Mouse (Mus musculus): ENCODE data around the gene Ptma. TPM values are rescaled to one million over a fixed set of nuclear protein-coding genes. Genes with fewer than 3 reads are reported as not detected.

Ptma gene
- polyA plus RNA-seq, 1 experiment from 2014 or later, result 4,291 TPM

DNA sequence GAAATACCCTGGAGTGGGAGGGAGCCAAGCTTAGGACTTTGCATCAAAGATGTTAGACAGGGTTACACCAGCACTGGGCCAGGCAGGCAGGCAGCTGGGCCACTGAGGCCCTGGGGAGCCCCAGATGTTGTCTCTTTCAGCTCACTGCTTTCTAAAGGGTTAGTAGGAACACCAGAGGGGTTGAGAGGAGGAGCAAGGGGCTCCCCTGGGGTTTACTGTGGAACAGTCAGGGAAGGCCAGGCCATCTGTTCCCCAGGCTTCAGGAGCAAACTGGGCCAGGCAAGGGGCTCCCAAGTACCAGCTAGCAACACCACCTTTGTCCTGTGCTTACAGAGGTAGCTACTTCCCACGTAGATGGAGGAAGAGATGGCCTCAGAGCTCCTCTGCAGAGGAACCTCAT is 27.9 kb upstream of the Ptma start:
- H3K4me1 ChIP-seq (ENCODE audit: control insufficient read depth, insufficient read depth, low read length), result peaks cover 3% of the 10 kb centered on the region
- ATAC-seq (replicated peaks; ENCODE audit: insufficient number of reproducible peaks, low FRiP score, low TSS enrichment, low read depth) (no peak), DNase-seq (ENCODE audit: low spot score) (no peak)
- H3K9me3 ChIP-seq (replicated peaks; ENCODE audit: control insufficient read depth, low read length), result no peaks in the 10 kb centered on the region
- WGBS, result 48% methylated on average over 1 of the region's 1 CpGs
- H3K4me2 ChIP-seq (ENCODE audit: low read depth, low read length), result no peak overlapping the region
- no peak overlapping the region for H3K9ac ChIP-seq (replicated peaks; ENCODE audit: low read length)
- no peaks in the 10 kb centered on the region for H3K36me3 ChIP-seq (replicated peaks; ENCODE audit: control insufficient read depth, insufficient read depth, low read depth, low read length)
- no peak overlapping the region for H3K4me3 ChIP-seq (ENCODE audit: low read depth, low read length)
- H3K27me3 ChIP-seq (ENCODE audit: control insufficient read depth, insufficient read depth, low read length), result no peaks in the 10 kb centered on the region
- H3K27ac ChIP-seq (replicated peaks; ENCODE audit: low read depth, low read length), result no peak overlapping the region

DNA sequence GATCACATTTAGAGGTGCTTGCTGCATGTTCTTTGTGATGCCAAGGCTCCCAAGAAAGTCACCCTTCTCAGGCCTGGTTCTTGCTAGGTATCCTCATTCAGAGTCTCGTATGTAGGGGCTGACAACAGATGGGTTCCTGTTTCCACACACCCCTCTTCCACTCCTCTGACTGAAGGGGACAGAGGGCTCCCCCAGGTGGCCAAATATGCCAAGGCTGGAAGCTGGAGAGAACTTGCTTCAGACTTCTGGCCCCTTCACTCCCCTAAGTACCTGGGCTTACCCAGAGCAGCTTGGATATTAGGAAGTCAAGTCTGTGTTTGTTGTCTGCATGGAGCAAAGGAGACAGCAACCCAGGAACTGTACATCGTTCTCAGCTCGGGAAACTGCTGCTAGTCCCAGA is 26.6 kb upstream of the Ptma start:
- Histone ChIP-seq H3K4me1 (ENCODE audit: control insufficient read depth, insufficient read depth, low read length) (peaks cover 3% of the 10 kb centered on the region), H3K27me3 (ENCODE audit: control insufficient read depth, insufficient read depth, low read length) (no peaks in the 10 kb centered on the region), H3K9ac (replicated peaks; ENCODE audit: low read length) (no peak overlapping the region), H3K36me3 (replicated peaks; ENCODE audit: control insufficient read depth, insufficient read depth, low read depth, low read length) (no peaks in the 10 kb centered on the region), H3K9me3 (replicated peaks; ENCODE audit: control insufficient read depth, low read length) (no peaks in the 10 kb centered on the region), H3K27ac (replicated peaks; ENCODE audit: low read depth, low read length) (no peak overlapping the region), H3K4me2 (ENCODE audit: low read depth, low read length) (no peak overlapping the region), H3K4me3 (ENCODE audit: low read depth, low read length) (no peak overlapping the region)
- DNase-seq (ENCODE audit: low spot score), result peak; percentile 72
- ATAC-seq (replicated peaks; ENCODE audit: insufficient number of reproducible peaks, low FRiP score, low TSS enrichment, low read depth), result no peak
- 39% methylated on average over 3 of the region's 3 CpGs for WGBS

DNA sequence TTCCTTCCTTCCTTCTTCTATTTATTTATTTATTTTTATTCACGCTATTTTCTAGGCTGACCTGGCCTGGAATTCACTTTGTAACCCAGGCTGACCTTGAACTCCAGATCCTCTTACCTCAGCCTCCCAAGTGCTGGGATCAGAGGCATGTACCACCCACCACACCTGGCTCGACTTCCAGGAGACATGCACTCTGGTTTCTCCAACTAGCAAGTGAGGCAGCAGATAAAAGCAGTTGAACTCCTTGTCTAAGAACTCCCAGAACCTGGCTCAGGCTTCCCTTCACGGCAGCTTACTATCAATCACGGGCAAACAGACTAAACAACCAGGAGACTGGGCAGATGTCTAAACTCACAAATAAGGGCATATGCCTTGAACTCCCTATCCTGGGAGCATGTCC is 25.8 kb upstream of the Ptma start:
- Histone ChIP-seq H3K27me3 (ENCODE audit: control insufficient read depth, insufficient read depth, low read length) (no peaks in the 10 kb centered on the region), H3K9ac (replicated peaks; ENCODE audit: low read length) (no peak overlapping the region), H3K4me2 (ENCODE audit: low read depth, low read length) (no peak overlapping the region), H3K9me3 (replicated peaks; ENCODE audit: control insufficient read depth, low read length) (no peaks in the 10 kb centered on the region), H3K27ac (replicated peaks; ENCODE audit: low read depth, low read length) (no peak overlapping the region), H3K4me1 (ENCODE audit: control insufficient read depth, insufficient read depth, low read length) (peaks cover 9% of the 10 kb centered on the region), H3K4me3 (ENCODE audit: low read depth, low read length) (no peak overlapping the region), H3K36me3 (replicated peaks; ENCODE audit: control insufficient read depth, insufficient read depth, low read depth, low read length) (no peaks in the 10 kb centered on the region)
- WGBS, result 72% methylated on average over 4 of the region's 4 CpGs
- no peak for ATAC-seq (replicated peaks; ENCODE audit: insufficient number of reproducible peaks, low FRiP score, low TSS enrichment, low read depth)
- DNase-seq (ENCODE audit: low spot score), result no peak

DNA sequence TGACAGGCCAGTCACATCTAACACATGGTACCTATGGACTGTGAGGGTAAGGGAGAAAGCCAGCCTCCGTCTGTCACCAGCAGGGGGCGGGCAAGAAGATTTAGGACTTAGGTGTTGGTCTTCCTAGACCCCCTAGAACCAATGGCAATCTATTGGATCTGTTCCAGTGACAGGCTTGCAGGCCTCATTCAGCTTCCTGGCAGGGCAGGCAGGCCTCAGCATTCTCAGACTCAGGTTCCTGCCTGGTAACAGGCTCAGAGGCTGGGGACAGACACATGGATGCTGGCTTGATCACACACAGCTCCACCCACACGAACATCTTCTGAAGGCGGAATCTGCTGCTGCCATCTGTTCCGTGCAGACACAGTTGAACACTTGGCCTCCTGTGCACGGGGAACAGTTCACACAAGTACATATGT is 25.4 kb upstream of the Ptma start:
- WGBS, result 38% methylated on average over 6 of the region's 6 CpGs
- Histone ChIP-seq H3K9me3 (replicated peaks; ENCODE audit: control insufficient read depth, low read length) (no peaks in the 10 kb centered on the region), H3K4me2 (ENCODE audit: low read depth, low read length) (no peak overlapping the region), H3K36me3 (replicated peaks; ENCODE audit: control insufficient read depth, insufficient read depth, low read depth, low read length) (no peaks in the 10 kb centered on the region), H3K27me3 (ENCODE audit: control insufficient read depth, insufficient read depth, low read length) (no peaks in the 10 kb centered on the region), H3K4me3 (ENCODE audit: low read depth, low read length) (no peak overlapping the region), H3K9ac (replicated peaks; ENCODE audit: low read length) (no peak overlapping the region), H3K4me1 (ENCODE audit: control insufficient read depth, insufficient read depth, low read length) (peaks cover 9% of the 10 kb centered on the region), H3K27ac (replicated peaks; ENCODE audit: low read depth, low read length) (no peak overlapping the region)
- ATAC-seq (replicated peaks; ENCODE audit: insufficient number of reproducible peaks, low FRiP score, low TSS enrichment, low read depth), result no peak
- peak; percentile 73 for DNase-seq (ENCODE audit: low spot score)

DNA sequence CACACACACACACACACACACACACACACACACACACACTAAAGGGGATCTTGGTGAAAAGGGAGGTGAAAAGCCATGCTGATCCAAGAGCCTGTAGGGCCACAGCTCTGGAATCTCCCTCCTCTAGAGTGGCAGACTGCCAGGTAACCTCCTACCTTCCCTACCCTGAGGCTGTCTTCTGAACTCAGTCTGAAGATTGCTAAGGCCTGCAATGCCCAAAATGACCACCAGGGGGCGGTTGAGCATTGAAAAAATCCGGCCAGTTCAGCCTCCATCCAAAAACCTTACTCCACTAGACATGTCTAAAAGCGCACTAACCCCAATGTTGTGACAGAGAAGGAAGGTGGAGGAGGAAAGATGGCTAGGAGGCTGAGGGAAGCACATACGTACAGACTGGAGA is 25.0 kb upstream of the Ptma start:
- peak overlapping the region; percentile 68; the same call in 1 of the 2 replicates for H3K27ac ChIP-seq (replicated peaks; ENCODE audit: low read depth, low read length)
- no peak overlapping the region for H3K4me2 ChIP-seq (ENCODE audit: low read depth, low read length)
- no peak overlapping the region for H3K4me3 ChIP-seq (ENCODE audit: low read depth, low read length)
- H3K9ac ChIP-seq (replicated peaks; ENCODE audit: low read length), result no peak overlapping the region
- DNase-seq (ENCODE audit: low spot score) (peak; percentile 96), ATAC-seq (replicated peaks; ENCODE audit: insufficient number of reproducible peaks, low FRiP score, low TSS enrichment, low read depth) (no peak)
- H3K9me3 ChIP-seq (replicated peaks; ENCODE audit: control insufficient read depth, low read length), result no peaks in the 10 kb centered on the region
- peaks cover 9% of the 10 kb centered on the region for H3K4me1 ChIP-seq (ENCODE audit: control insufficient read depth, insufficient read depth, low read length)
- no peaks in the 10 kb centered on the region for H3K27me3 ChIP-seq (ENCODE audit: control insufficient read depth, insufficient read depth, low read length)
- under 1% methylated on average over 4 of the region's 4 CpGs for WGBS
- H3K36me3 ChIP-seq (replicated peaks; ENCODE audit: control insufficient read depth, insufficient read depth, low read depth, low read length), result no peaks in the 10 kb centered on the region

DNA sequence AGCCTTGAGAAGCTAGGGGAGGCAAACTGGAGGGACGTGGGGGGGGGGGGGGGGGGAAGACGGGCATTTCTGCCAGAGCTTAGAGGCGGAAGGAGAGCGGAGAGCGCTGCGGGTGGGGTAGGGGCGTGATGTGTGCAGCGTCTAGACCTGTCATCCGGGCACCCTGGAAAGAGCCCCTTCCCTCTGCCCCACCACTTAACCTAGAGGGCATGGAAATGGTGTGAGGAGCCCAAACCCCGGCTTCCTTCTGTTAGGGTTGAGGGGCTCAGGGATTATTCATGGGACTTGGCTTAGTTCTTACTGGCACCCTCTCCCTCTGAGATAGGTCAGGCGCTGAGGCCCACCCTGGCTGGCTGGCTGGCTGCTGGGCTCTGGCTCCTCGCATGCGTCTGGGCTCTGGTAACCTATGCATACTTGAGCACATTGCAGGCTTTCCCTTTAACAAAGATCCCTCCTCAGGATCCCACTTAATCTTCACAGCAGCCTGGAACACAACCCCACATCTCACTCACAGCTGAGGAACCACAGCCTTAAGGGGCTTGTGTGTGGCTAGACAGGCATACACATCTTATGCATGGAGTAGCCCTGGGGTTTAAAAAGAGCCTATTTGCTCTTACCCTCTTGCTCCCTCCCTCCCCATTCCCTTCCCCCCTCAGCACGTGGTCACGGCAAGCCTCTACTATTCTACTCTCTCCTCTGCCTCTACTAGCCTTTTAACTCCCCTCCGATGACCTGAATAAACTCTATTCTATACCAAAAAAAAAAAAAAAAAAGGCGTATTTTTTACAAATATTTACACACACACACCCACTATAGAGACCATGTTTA is 24.1 kb upstream of the Ptma start:
- WGBS, result 12% methylated on average over 15 of the region's 17 CpGs
- no peak for DNase-seq (ENCODE audit: low spot score)
- H3K27me3 ChIP-seq (ENCODE audit: control insufficient read depth, insufficient read depth, low read length), result no peaks in the 10 kb centered on the region
- H3K4me3 ChIP-seq (ENCODE audit: low read depth, low read length), result no peak overlapping the region
- H3K9me3 ChIP-seq (replicated peaks; ENCODE audit: control insufficient read depth, low read length), result no peaks in the 10 kb centered on the region
- H3K27ac ChIP-seq (replicated peaks; ENCODE audit: low read depth, low read length), result peak overlapping the region; percentile 93
- no peaks in the 10 kb centered on the region for H3K36me3 ChIP-seq (replicated peaks; ENCODE audit: control insufficient read depth, insufficient read depth, low read depth, low read length)
- no peak for ATAC-seq (replicated peaks; ENCODE audit: insufficient number of reproducible peaks, low FRiP score, low TSS enrichment, low read depth)
- no peak overlapping the region for H3K4me2 ChIP-seq (ENCODE audit: low read depth, low read length)
- H3K4me1 ChIP-seq (ENCODE audit: control insufficient read depth, insufficient read depth, low read length), result peaks cover 9% of the 10 kb centered on the region
- H3K9ac ChIP-seq (replicated peaks; ENCODE audit: low read length), result peak overlapping the region; percentile 29

DNA sequence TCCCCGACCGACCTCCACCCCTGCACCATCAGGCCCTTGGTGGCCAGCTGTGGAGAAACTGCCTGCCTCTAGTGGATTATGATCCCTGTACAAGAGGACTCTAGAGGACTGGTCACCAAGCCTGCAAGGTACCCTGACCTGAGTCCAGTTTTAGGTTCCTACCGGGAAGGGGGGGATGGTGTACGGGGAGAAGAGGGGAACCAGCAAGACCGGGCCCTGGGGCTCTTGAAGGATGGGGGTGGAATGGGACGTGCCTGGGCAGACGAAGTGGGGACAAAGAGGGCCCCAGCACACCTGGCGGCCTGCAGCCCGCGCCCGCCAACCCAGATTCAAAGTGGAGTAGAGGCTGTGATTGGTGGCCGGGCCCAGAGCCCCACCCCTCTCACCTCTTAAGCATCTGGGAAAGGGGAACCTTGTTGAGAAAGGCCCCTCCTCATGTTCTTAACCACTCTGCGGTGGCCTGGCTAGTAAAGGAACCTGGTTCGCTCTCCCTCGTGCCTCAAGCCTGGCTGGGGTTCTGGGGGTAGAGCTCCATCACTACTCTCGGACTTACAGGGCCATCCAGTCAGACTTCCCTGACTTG is 23.3 kb upstream of the Ptma start:
- H3K27me3 ChIP-seq (ENCODE audit: control insufficient read depth, insufficient read depth, low read length), result no peaks in the 10 kb centered on the region
- ATAC-seq (replicated peaks; ENCODE audit: insufficient number of reproducible peaks, low FRiP score, low TSS enrichment, low read depth) (peak; percentile 46), DNase-seq (ENCODE audit: low spot score) (peak; percentile 87)
- H3K9me3 ChIP-seq (replicated peaks; ENCODE audit: control insufficient read depth, low read length), result no peaks in the 10 kb centered on the region
- H3K27ac ChIP-seq (replicated peaks; ENCODE audit: low read depth, low read length), result peak overlapping the region; percentile 93
- H3K4me2 ChIP-seq (ENCODE audit: low read depth, low read length), result peak overlapping the region; percentile 72
- peak overlapping the region; percentile 37 for H3K4me3 ChIP-seq (ENCODE audit: low read depth, low read length)
- peaks cover 9% of the 10 kb centered on the region for H3K4me1 ChIP-seq (ENCODE audit: control insufficient read depth, insufficient read depth, low read length)
- H3K36me3 ChIP-seq (replicated peaks; ENCODE audit: control insufficient read depth, insufficient read depth, low read depth, low read length), result no peaks in the 10 kb centered on the region
- 9% methylated on average over 16 of the region's 16 CpGs for WGBS
- H3K9ac ChIP-seq (replicated peaks; ENCODE audit: low read length), result peak overlapping the region; percentile 76
